Mouse (Mus musculus) midbrain, embryonic 15.5 days (tissue): Measurements from ENCODE around the gene Blcap. TPM values are rescaled to one million over a fixed set of nuclear protein-coding genes. Genes with fewer than 3 reads are reported as not detected.

Experiments
- ATAC-seq: fragments of 200-750 bp; cut with Nextera tagmentation; replicated peaks from 2 replicates; pipeline ENCODE4 v1.8.0; 2017; ENCODE audit warnings: moderate TSS enrichment
- H3K27ac ChIP-seq: fragments of 300-500 bp; sonication (generic); 2 replicates; pipeline ENCODE4 v1.5.1; 2015; ENCODE audit warnings: mild to moderate bottlenecking, inconsistent platforms
- H3K27me3 ChIP-seq: fragments of 300-500 bp; sonication (generic); replicated peaks from 2 replicates; pipeline ENCODE4 v1.6.1; 2015; ENCODE audit warnings: inconsistent platforms
- H3K36me3 ChIP-seq: fragments of 300-500 bp; sonication (generic); replicated peaks from 2 replicates; pipeline ENCODE4 v1.6.1; 2015; ENCODE audit warnings: inconsistent platforms
- H3K4me1 ChIP-seq: fragments of 300-500 bp; sonication (generic); 2 replicates; pipeline ENCODE4 v1.6.1; 2015; ENCODE audit warnings: inconsistent platforms
- H3K4me2 ChIP-seq: fragments of 300-500 bp; sonication (generic); 2 replicates; pipeline ENCODE4 v1.6.1; 2015; ENCODE audit warnings: inconsistent platforms, mild to moderate bottlenecking, moderate library complexity
- H3K4me3 ChIP-seq: fragments of 300-500 bp; sonication (generic); 2 replicates; pipeline ENCODE4 v1.5.1; 2015; ENCODE audit warnings: mild to moderate bottlenecking, inconsistent platforms
- H3K9ac ChIP-seq: fragments of 300-500 bp; sonication (generic); 2 replicates; pipeline ENCODE4 v1.6.1; 2015; ENCODE audit warnings: mild to moderate bottlenecking, inconsistent platforms
- H3K9me3 ChIP-seq: fragments of 300-500 bp; sonication (generic); 2 replicates; pipeline ENCODE4 v1.6.1; 2016; ENCODE audit warnings: inconsistent platforms
- WGBS: fragments of 180-500 bp; shearing (Covaris S2); methylation state at CpG from one replicate; pipeline ENCODE4 v1.1.7; 2015; ENCODE audit warnings: mixed read lengths; 5-methylcytosine and 5-hydroxymethylcytosine counted together
- microRNA-seq: library from miRNA; unstranded; fragments of <30 nt; microRNA quantifications from one replicate; pipeline ENCODE4, GENCODE M21; 2016
- polyA plus RNA-seq: library from polyadenylated mRNA; unstranded; fragments of >200 nt; fragmentation: Nextera tagmentation; extraction: Ambion mirVana; gene quantifications from 2 replicates; pipeline ENCODE4 v1.2.1, GENCODE M21; 2015

The Blcap gene
- polyA plus RNA-seq, 1 experiment from 2014 or later, result 336 TPM

DNA sequence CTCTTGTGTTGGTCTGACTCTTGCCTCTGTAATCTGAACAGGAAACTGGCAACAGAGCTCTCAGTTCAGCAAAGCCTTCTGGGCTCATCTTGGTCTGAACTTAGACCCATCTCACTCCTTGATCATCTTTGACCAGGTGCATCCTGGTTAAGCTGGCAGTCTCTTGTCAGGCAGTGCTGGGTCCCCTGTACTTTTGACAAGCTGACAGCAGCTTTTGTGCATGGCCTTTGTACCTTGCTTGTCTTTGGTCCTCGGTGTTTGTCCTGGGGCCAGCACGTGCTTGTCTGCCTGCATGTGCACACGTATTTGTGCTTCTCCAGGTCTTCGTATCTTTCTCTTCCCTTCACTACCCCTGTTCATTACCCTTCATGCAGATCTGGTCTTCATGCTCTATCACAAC is 61.0 kb downstream of the Blcap start:
- Histone ChIP-seq H3K36me3 (no peaks in the 10 kb centered on the region), H3K4me2 (no peak overlapping the region), H3K9me3 (no peaks in the 10 kb centered on the region), H3K27ac (0 out of 2 replicates have a peak overlapping the region, but pooled peaks have one; percentile 21), H3K9ac (no peak overlapping the region), H3K4me3 (no peak overlapping the region), H3K4me1 (peaks cover 41% of the 10 kb centered on the region), H3K27me3 (no peaks in the 10 kb centered on the region)
- ATAC-seq, result no peak
- whole genome bisulfite sequencing, result 79% methylated on average over 4 of the region's 4 CpGs

DNA sequence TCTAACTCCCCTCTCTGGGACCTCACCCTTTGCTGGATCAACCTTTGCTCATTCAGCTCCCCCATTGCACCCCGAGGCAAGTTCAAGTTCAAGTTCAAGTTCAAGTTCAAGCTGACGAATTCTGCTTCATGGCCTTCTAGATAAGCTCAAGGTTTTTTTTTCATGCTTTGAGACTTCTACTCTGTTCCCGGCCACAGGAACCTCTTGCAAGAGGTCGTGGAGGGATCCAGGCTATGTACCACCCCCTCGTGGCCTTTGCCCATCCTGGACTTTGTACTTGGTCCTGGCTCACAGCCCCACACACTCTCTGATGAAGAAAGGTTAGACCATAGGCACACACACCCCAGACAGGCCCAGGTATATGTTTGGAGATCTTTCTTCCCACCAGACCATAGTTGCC is 61.9 kb downstream of the Blcap start:
- no peak overlapping the region for H3K27ac ChIP-seq
- no peak for ATAC-seq
- 74% methylated on average over 5 of the region's 5 CpGs for WGBS
- no peaks in the 10 kb centered on the region for H3K27me3 ChIP-seq
- H3K4me3 ChIP-seq, result no peak overlapping the region
- H3K36me3 ChIP-seq, result no peaks in the 10 kb centered on the region
- H3K4me1 ChIP-seq, result peaks cover 35% of the 10 kb centered on the region
- H3K9ac ChIP-seq, result no peak overlapping the region
- no peak overlapping the region for H3K4me2 ChIP-seq
- no peaks in the 10 kb centered on the region for H3K9me3 ChIP-seq

DNA sequence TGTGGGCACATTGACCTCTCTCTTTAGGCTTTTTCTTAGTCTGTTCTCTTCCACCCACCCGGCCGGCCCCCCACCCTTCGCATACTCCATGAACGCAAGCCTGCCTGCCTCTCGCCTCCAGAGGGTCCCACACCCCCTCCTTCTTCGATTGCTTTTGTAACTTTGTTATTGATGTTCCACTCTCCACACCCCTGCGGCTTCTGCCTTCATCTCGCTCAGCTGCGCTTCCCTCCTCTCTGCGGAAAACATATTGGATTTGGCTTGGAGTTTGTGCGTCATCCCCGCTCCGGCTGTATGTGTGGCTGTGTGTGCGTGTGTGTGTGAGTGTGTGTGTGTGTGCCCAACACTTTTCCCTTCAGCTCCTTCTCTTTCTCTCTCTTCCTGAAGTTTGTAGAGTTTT is 64.3 kb downstream of the Blcap start:
- peak; percentile 26; the same call in 1 of the 2 replicates for ATAC-seq
- H3K4me3 ChIP-seq, result no peak overlapping the region
- H3K4me2 ChIP-seq, result peak overlapping the region; percentile 16
- H3K9me3 ChIP-seq, result no peaks in the 10 kb centered on the region
- H3K36me3 ChIP-seq, result no peaks in the 10 kb centered on the region
- peaks cover 28% of the 10 kb centered on the region for H3K4me1 ChIP-seq
- H3K9ac ChIP-seq, result 0 out of 2 replicates have a peak overlapping the region, but pooled peaks have one; percentile 2
- H3K27ac ChIP-seq, result peak overlapping the region; percentile 52
- no peaks in the 10 kb centered on the region for H3K27me3 ChIP-seq
- 15% methylated on average over 14 of the region's 14 CpGs for WGBS

Small RNA genes within 50 kb of the gene (microRNA-seq; reads per million reads assigned to microRNA genes)
- gene Gm23134, result 9.4 reads per million, percentile 30 among the genes with 10 or more reads in this experiment

Other genes with a start within 250 kb of the Blcap start
- 1.3 and 4.1 TPM in 2 replicates for gene Ghrh, start 223.8 kb downstream of the Blcap start, polyA plus RNA-seq
- gene Manbal, start 203.7 kb downstream of the Blcap start, polyA plus RNA-seq, result 104 and 107 TPM in 2 replicates
- 40.3 and 43.2 TPM in 2 replicates for gene Src, start 152.8 kb downstream of the Blcap start, polyA plus RNA-seq
- gene Nnat, start 11.2 kb downstream of the Blcap start, polyA plus RNA-seq, result 10,539 and 10,900 TPM in 2 replicates
- 68.0 and 68.2 TPM in 2 replicates for gene Ctnnbl1, start 166.1 kb upstream of the Blcap start, polyA plus RNA-seq